Mouse (Mus musculus): ENCODE measurements around the gene Slc25a5.

DNA sequence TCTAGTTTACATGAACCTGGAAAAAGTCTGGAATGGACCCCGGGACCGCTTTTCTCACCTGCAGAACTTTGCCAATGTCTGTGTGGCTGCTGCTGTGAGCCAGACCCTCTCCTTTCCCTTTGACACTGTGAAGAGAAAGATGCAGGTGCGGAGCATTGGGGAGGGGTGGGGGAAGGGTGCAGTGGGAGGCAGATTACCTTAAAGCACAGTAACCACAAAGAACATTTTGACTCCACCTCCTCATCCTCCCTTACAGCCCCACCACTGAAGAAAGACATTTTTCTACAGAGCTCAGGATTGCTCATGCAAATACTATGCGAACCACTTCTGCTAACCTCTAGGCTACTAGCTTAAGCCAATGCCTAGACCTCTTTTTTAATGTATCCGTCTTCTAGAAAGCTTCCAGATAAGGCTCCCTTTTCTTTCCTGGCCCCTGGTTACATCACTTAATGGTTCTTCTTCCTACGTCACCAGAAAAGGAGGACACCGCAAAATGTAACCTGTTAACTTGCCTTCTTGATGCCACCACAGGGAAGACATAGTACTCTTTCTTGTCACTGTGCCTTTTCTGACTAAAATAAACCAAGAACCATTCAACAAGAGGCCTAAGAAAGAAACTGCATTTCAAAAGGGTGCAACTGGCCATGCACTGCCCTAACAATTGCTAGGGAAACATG, 37.5 kb upstream of the Slc25a5 start:
- no peak for TF ChIP-seq MAFK (IDR thresholded peaks at IDR 0.05; ENCODE audit: insufficient replicate concordance, low read length)
- TF ChIP-seq MAX (IDR thresholded peaks at IDR 0.05; ENCODE audit: low read length): no peak
- TF ChIP-seq POLR2A (IDR thresholded peaks at IDR 0.05; ENCODE audit: low read depth, low read length): no peak
- no peak for TF ChIP-seq MXI1 (IDR thresholded peaks at IDR 0.05; ENCODE audit: low read depth, low read length)
- no peak for TF ChIP-seq CTCF (conservative IDR thresholded peaks at IDR 0.05 in 1 of 2, IDR thresholded peaks at IDR 0.05 in 1 of 2; ENCODE audit: low read depth in 2 of 2, low read length in 2 of 2)

Data from CH12.LX (cell line).